Mouse (Mus musculus) bone marrow, adult 2 months (tissue): Measurements from ENCODE around the gene Bpifc.

Source experiments
- CTCF ChIP-seq: fragments of 200-500 bp; IDR thresholded peaks from 2 replicates; pipeline ENCODE4 v1.5.1; 2011; ENCODE audit warnings: low read length, control low read depth; ENCODE audit not compliant: control insufficient read depth, insufficient read depth
- POLR2A ChIP-seq: fragments of 200-500 bp; IDR thresholded peaks from 2 replicates; pipeline ENCODE4 v1.6.1; 2011; ENCODE audit warnings: low read depth, mild to moderate bottlenecking, control low read depth, low read length, borderline replicate concordance; ENCODE audit not compliant: control insufficient read depth

DNA sequence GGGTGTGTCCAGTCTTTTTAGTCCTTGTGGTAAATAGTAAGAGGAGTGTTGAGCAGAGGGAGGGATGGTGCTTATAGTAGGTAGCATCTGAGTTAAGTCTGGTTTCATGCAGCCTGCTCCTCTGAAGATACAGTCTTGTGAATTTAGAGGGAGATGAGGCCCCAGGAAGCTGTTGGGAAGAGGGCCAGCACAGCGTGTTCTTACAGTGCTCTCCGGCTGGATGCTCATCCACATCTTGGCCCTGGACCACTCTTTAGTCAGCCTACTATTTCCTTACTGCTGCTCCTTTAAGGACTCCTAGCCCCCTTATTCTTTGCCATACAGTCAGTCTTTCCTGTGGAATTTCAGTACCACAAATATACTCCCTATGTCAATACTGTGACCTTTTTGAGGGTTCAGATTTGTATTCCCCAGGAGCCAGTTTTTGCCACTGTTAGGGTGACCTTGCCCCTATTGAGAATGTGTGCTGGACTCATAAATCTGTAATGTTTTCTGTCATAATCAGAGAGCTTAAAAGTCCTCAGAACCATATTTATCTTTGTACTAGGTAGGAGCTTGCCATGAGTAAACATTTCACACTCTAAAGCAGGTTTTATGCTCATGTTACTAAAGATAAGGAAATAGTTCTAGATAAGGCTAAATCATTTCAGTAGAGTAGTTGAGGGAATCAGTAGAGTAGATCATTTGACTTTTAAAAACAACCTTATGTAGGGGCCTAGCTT lies 22.5 kb upstream of the Bpifc start:
- no peak for TF ChIP-seq POLR2A
- no peak for TF ChIP-seq CTCF
